Mouse (Mus musculus): Measurements from ENCODE around the gene Duxbl2. TPM values are rescaled to one million over a fixed set of nuclear protein-coding genes. Genes with fewer than 3 reads are reported as not detected.
"Not testable (repeated sequence)": the region's sequence is repeated elsewhere in the genome, so short reads cannot be mapped to it uniquely, and the experiment has no call there.

The Duxbl2 gene
- total RNA-seq (2014; rRNA removed) (2.2 and 5.8 TPM in 2 replicates), polyA plus RNA-seq (2015; fragmentation: Nextera tagmentation; extraction: Ambion mirVana) (not detected in 2 replicates)

DNA sequence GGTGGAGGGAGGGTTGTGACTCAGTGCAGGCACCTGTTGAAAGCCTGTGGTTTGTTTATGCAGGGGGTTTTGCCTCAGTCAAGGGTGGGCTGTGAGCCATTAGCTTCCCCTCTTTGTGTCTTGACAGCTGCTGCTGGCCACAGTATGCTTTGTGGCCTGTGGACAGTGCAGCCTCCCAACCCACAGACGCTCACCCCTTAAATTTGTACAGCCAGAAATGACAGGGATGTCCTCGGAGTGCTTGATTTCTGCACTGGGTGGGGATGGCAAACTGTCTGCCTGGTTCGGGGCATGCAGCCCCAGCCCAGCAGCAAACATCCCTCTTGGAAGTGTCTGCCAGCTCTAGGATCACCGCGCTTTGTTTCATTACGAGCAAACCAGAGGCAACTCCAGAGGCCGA, at the start of gene Duxbl2:
Gene Duxbl2 (plus strand): TSS at position 200 of the 400 bp plus-strand sequence.
- H3K27me3 ChIP-seq (ENCODE audit: insufficient read depth, low read length); H3K4me1 ChIP-seq (ENCODE audit: insufficient read depth, low read length); H3K4me2 ChIP-seq (ENCODE audit: low read depth, low read length, poor library complexity, severe bottlenecking); DNase-seq (ENCODE audit: low spot score); H3K4me3 ChIP-seq (ENCODE audit: low read depth, low read length); H3K36me3 ChIP-seq (ENCODE audit: insufficient read depth, low read length); H3K27ac ChIP-seq (ENCODE audit: low read depth, low read length); H3K9ac ChIP-seq (replicated peaks; ENCODE audit: low read length, poor library complexity, severe bottlenecking); H3K9me3 ChIP-seq (ENCODE audit: low read length): not testable (repeated sequence)
- peak; percentile 49 for ATAC-seq (ENCODE audit: low FRiP score)
- no CpG with 5 or more reads among the region's 7 CpGs for WGBS

DNA sequence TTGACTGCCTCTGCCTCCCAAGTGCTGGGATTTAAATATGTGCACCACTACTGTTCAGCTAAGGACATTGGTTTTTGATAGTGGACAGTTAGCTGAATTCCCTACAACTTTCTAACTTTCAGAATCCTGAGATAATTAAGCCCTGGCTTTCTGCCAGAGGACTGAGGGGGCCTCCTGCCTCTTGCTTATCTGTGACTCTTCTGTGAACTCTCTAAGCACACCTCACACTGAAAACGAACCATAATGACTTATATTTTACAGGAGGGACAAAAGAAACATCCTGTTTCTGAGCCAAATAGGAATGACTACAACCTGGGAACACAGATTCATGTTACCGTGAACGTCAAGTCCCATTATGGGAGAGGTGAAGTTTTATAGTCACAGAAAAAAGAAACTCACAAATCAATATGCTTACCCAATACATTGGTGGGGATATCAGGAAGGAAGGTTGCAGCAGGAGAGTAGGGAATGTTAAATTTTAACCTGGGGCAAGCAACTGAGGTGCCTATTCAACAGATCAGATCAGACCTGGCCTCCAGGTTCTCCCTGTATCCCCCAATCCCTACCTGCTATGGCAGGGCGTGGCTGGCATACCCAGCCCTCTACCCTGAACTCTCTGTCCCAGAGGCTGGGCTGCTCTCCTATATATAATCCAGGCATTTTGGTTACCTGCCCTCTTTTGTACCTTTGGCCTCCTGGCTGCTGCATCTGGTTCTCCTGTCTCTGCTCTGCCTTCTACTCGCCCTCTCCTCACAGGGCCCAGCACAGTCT, 41.3 kb upstream of the Duxbl2 start:
- not testable (repeated sequence) for H3K4me3 ChIP-seq (ENCODE audit: low read depth, low read length); DNase-seq (ENCODE audit: low spot score); H3K9me3 ChIP-seq (ENCODE audit: low read length); H3K27ac ChIP-seq (ENCODE audit: low read depth, low read length); H3K4me2 ChIP-seq (ENCODE audit: low read depth, low read length, poor library complexity, severe bottlenecking); ATAC-seq (ENCODE audit: low FRiP score); H3K9ac ChIP-seq (replicated peaks; ENCODE audit: low read length, poor library complexity, severe bottlenecking); H3K36me3 ChIP-seq (ENCODE audit: insufficient read depth, low read length); H3K4me1 ChIP-seq (ENCODE audit: insufficient read depth, low read length); H3K27me3 ChIP-seq (ENCODE audit: insufficient read depth, low read length)
- no CpG with 5 or more reads among the region's 5 CpGs for WGBS

DNA sequence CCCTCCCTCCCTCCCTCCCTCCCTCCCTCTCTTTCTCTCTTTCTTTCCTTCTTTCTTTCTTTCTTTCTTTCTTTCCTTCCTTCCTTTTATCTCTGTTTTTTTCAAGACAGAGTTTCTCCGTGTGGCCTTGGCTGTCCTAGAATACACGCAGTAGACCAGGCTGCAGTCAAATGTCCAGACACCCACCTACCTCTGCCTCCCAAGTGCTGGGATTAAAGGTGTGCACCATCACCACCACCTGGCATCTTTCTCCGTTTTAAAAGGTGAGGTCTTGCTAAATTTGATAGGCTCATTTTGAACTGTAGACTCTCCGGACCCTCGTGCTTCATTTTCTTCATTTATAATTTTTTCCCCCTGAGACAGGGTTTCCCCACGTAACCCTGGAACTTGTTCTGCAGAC, 36.9 kb upstream of the Duxbl2 start, which contains the start of gene Cphx2:
Gene Cphx2 (plus strand): TSS at position 301 of the 400 bp plus-strand sequence.
- H3K27me3 ChIP-seq (ENCODE audit: insufficient read depth, low read length); H3K4me1 ChIP-seq (ENCODE audit: insufficient read depth, low read length); H3K27ac ChIP-seq (ENCODE audit: low read depth, low read length); H3K9me3 ChIP-seq (ENCODE audit: low read length); H3K36me3 ChIP-seq (ENCODE audit: insufficient read depth, low read length); H3K4me3 ChIP-seq (ENCODE audit: low read depth, low read length); H3K4me2 ChIP-seq (ENCODE audit: low read depth, low read length, poor library complexity, severe bottlenecking); DNase-seq (ENCODE audit: low spot score); ATAC-seq (ENCODE audit: low FRiP score); H3K9ac ChIP-seq (replicated peaks; ENCODE audit: low read length, poor library complexity, severe bottlenecking): not testable (repeated sequence)
- no CpG with 5 or more reads among the region's 6 CpGs for WGBS

DNA sequence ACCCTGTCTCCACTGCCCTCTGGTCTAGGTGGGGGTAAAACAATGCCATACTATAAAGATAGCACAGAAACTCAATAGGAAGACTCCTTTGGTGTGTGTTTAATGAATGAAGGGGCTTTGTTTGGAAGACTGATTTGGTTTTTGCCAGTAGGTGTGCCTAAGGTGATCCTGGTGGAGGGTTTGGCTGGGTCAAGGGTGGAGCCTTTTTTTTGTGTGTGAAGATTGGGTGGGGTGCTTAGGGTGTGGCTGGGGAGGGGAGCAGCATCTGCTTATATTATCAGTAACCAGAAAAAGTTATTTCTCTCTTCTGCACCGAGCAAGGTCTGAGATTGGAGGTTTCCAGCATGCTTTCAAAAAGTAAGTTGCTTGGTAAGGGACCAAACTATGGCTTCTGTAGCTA, 36.2 kb upstream of the Duxbl2 start, which contains the start of gene Cphx3:
Gene Cphx3 (plus strand): TSS at position 301 of the 400 bp plus-strand sequence.
- H3K4me2 ChIP-seq (ENCODE audit: low read depth, low read length, poor library complexity, severe bottlenecking); H3K36me3 ChIP-seq (ENCODE audit: insufficient read depth, low read length); H3K4me3 ChIP-seq (ENCODE audit: low read depth, low read length); H3K27me3 ChIP-seq (ENCODE audit: insufficient read depth, low read length); H3K27ac ChIP-seq (ENCODE audit: low read depth, low read length); H3K9ac ChIP-seq (replicated peaks; ENCODE audit: low read length, poor library complexity, severe bottlenecking); ATAC-seq (ENCODE audit: low FRiP score); H3K4me1 ChIP-seq (ENCODE audit: insufficient read depth, low read length); H3K9me3 ChIP-seq (ENCODE audit: low read length); DNase-seq (ENCODE audit: low spot score): not testable (repeated sequence)
- WGBS, result no CpG with 5 or more reads among the region's 1 CpGs

DNA sequence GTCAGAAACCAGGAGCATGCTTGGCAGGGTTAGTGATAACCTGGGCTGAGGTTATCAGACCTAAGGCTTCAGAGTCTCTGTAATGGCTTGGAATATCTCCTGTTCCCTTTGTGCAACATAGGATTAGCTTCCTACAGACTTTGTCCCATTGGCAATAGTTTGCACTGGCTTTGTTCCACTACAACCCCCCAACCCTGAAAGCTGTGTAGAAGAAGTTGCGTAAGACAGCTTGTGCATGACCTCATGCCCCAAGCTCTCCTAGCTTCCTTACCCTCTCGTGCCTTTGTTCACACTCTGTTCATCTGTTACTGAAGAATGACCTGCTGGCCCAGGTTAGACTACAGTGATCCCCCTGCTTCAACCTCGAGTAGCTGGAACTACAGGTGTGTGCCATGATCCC, 20.5 kb upstream of the Duxbl2 start:
- not testable (repeated sequence) for H3K4me3 ChIP-seq (ENCODE audit: low read depth, low read length); H3K27ac ChIP-seq (ENCODE audit: low read depth, low read length); DNase-seq (ENCODE audit: low spot score); H3K9ac ChIP-seq (replicated peaks; ENCODE audit: low read length, poor library complexity, severe bottlenecking); H3K4me2 ChIP-seq (ENCODE audit: low read depth, low read length, poor library complexity, severe bottlenecking); H3K4me1 ChIP-seq (ENCODE audit: insufficient read depth, low read length); H3K36me3 ChIP-seq (ENCODE audit: insufficient read depth, low read length); H3K27me3 ChIP-seq (ENCODE audit: insufficient read depth, low read length); ATAC-seq (ENCODE audit: low FRiP score); H3K9me3 ChIP-seq (ENCODE audit: low read length)
- no CpG with 5 or more reads among the region's 3 CpGs for WGBS

DNA sequence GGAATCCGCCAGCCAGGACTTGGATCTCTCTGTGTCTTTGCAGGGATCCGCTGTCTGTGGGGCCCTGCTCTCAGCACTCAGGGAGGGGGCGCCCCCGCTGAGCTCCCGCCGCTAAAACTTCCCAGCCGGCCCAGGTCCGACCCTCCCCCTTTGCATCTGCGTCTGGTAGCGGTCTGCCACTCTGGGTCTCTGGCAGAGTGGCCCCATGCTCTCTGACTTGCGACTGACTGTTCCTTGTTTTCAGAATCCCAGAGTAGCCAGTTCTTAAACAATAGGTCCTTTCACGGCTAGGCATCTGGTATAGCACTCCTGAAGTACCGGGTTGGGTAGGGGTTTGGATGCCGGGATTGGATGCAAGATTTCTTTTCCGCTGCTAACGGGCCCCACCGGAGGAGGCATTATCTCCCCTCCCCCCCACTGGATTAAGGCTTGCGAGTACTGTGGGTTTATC, 426 bp downstream of the Duxbl2 start:
- WGBS, result no CpG with 5 or more reads among the region's 18 CpGs
- not testable (repeated sequence) for H3K4me3 ChIP-seq (ENCODE audit: low read depth, low read length); H3K9me3 ChIP-seq (ENCODE audit: low read length); H3K36me3 ChIP-seq (ENCODE audit: insufficient read depth, low read length); H3K4me1 ChIP-seq (ENCODE audit: insufficient read depth, low read length); DNase-seq (ENCODE audit: low spot score); H3K27ac ChIP-seq (ENCODE audit: low read depth, low read length); H3K4me2 ChIP-seq (ENCODE audit: low read depth, low read length, poor library complexity, severe bottlenecking); H3K9ac ChIP-seq (replicated peaks; ENCODE audit: low read length, poor library complexity, severe bottlenecking); H3K27me3 ChIP-seq (ENCODE audit: insufficient read depth, low read length)
- ATAC-seq (ENCODE audit: low FRiP score), result peak; percentile 93

DNA sequence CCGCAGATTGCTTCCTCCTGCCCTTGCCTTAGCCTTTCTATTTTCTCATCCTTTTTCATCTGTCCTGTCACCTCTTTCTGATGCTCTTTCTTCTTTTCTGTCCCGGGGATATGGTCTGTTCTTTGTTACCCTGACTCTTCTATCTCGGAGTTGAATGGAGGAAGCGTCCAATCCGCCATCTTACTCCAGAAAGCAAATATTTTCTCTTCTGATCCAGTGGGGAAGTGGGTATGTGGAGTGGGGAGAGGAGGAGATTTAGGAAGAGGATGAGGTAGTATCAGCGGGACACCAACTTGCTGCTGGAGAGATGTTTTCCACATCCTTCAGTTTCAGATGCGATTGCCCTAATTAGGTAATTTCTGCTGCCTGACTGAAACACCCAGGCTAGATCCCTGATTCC, 946 bp downstream of the Duxbl2 start:
- not testable (repeated sequence) for H3K9me3 ChIP-seq (ENCODE audit: low read length); H3K27me3 ChIP-seq (ENCODE audit: insufficient read depth, low read length); H3K36me3 ChIP-seq (ENCODE audit: insufficient read depth, low read length); H3K27ac ChIP-seq (ENCODE audit: low read depth, low read length); H3K4me3 ChIP-seq (ENCODE audit: low read depth, low read length); H3K4me2 ChIP-seq (ENCODE audit: low read depth, low read length, poor library complexity, severe bottlenecking); H3K9ac ChIP-seq (replicated peaks; ENCODE audit: low read length, poor library complexity, severe bottlenecking); DNase-seq (ENCODE audit: low spot score); H3K4me1 ChIP-seq (ENCODE audit: insufficient read depth, low read length)
- ATAC-seq (ENCODE audit: low FRiP score), result peak; percentile 48; the same call in 1 of the 2 replicates
- no CpG with 5 or more reads among the region's 7 CpGs for WGBS

DNA sequence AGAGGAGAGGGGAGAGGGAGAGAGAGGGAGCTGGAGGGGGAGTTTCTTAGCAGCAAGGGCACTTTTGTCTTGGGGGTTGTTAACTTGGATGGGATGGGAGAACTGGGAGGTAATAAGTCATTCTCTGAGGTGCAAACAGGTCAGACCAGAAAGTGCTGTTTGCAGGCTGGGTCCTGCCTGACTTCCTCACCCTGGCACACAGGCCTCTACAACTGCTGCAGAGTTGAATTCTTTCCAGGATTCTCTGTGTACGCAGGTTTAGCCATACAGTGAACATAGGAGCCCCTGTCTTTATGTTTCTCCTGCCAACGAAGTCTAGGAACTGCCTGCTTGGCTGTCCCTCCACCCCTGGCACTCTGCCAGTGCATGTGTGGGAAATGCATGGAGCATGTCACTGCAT, 28.9 kb downstream of the Duxbl2 start:
- DNase-seq (ENCODE audit: low spot score); ATAC-seq (ENCODE audit: low FRiP score): not testable (repeated sequence)

DNA sequence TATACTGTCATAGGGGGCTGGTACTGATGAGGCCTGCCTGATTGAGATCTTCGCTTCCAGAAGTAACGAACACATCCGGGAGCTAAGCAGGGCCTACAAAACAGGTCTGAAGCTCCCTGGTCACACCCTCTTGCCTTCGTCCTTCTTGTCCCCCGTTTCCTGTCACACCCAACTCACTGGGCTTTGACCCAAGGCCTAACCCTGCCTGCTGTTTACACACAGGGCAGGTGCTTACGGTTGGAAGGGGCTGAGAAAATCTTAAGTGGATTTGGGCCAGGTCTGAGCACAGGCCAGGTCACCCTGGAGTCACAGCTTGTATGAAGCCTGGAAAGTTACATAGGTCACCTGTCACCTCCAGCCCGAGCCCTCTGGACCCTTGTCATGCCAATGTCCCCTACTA, 37.9 kb downstream of the Duxbl2 start:
- not testable (repeated sequence) for ATAC-seq (ENCODE audit: low FRiP score); H3K4me2 ChIP-seq (ENCODE audit: low read depth, low read length, poor library complexity, severe bottlenecking); H3K36me3 ChIP-seq (ENCODE audit: insufficient read depth, low read length); H3K27me3 ChIP-seq (ENCODE audit: insufficient read depth, low read length); H3K27ac ChIP-seq (ENCODE audit: low read depth, low read length); DNase-seq (ENCODE audit: low spot score); H3K9ac ChIP-seq (replicated peaks; ENCODE audit: low read length, poor library complexity, severe bottlenecking); H3K4me1 ChIP-seq (ENCODE audit: insufficient read depth, low read length); H3K4me3 ChIP-seq (ENCODE audit: low read depth, low read length); H3K9me3 ChIP-seq (ENCODE audit: low read length)
- WGBS, result no CpG with 5 or more reads among the region's 7 CpGs

More for the DNA sequence above, 28.9 kb downstream of the Duxbl2 start:
- H3K9ac ChIP-seq (replicated peaks; ENCODE audit: low read length, poor library complexity, severe bottlenecking); H3K9me3 ChIP-seq (ENCODE audit: low read length); H3K4me3 ChIP-seq (ENCODE audit: low read depth, low read length); H3K27ac ChIP-seq (ENCODE audit: low read depth, low read length); H3K36me3 ChIP-seq (ENCODE audit: insufficient read depth, low read length); H3K27me3 ChIP-seq (ENCODE audit: insufficient read depth, low read length); H3K4me1 ChIP-seq (ENCODE audit: insufficient read depth, low read length); H3K4me2 ChIP-seq (ENCODE audit: low read depth, low read length, poor library complexity, severe bottlenecking): not testable (repeated sequence)
- WGBS, result no CpG with 5 or more reads among the region's 2 CpGs
